Mouse (Mus musculus) T-helper 1 cell (primary cell): ENCODE results near the gene Gcm2.

ENCODE experiments used
- in situ Hi-C: fragments of 300-600 bp; cut with MboI, MseI; formaldehyde crosslinking; loops from one replicate; pipeline ENCODE4 v1.15.1; 2025; ENCODE audit warnings: high pct_unique_total_duplicates

Gcm2 gene

GRCm38 (mm10) chr13:41110935-41111334 lies at the start of gene Gcm2:
Gene Gcm2 (minus strand): TSS chr13:41111035.
- in situ Hi-C loops: no loop called here

- in situ Hi-C loops: no loop called here
Measured at GRCm38 (mm10) chr13:41158426-41158825, 47.6 kb upstream of the Gcm2 start.

GRCm38 (mm10) chr13:41153146-41153545 lies 42.3 kb upstream of the Gcm2 start:
- in situ Hi-C loops: no loop called here

- in situ Hi-C loops: no loop called here
Measured at GRCm38 (mm10) chr13:41146271-41146670, 35.4 kb upstream of the Gcm2 start.

- in situ Hi-C loops: no loop called here
Measured at GRCm38 (mm10) chr13:41145433-41145970, 34.7 kb upstream of the Gcm2 start.

GRCm38 (mm10) chr13:41134901-41135300 lies 24.1 kb upstream of the Gcm2 start:
- in situ Hi-C loops: loop anchor here (5.0 to 10.0 kb wide), 2 partner anchors 102 to 430 kb away; no protein-coding TSS in a partner anchor

- in situ Hi-C loops: no loop called here
Measured at GRCm38 (mm10) chr13:41129061-41129460, 18.2 kb upstream of the Gcm2 start.

GRCm38 (mm10) chr13:41128326-41128725 lies 17.5 kb upstream of the Gcm2 start:
- in situ Hi-C loops: no loop called here

GRCm38 (mm10) chr13:41123666-41124225 lies 12.9 kb upstream of the Gcm2 start:
- in situ Hi-C loops: no loop called here

- in situ Hi-C loops: no loop called here
Measured at GRCm38 (mm10) chr13:41119152-41119945, 8.5 kb upstream of the Gcm2 start.

- in situ Hi-C loops: no loop called here
Measured at GRCm38 (mm10) chr13:41113940-41114339, 3.1 kb upstream of the Gcm2 start, which contains the start of gene Sycp2l. Gene Sycp2l (plus strand): TSS chr13:41114307.

GRCm38 (mm10) chr13:41105541-41105940 lies 5.3 kb downstream of the Gcm2 start:
- in situ Hi-C loops: no loop called here

- in situ Hi-C loops: no loop called here
Measured at GRCm38 (mm10) chr13:41103841-41104525, 6.9 kb downstream of the Gcm2 start.

GRCm38 (mm10) chr13:41100031-41100430 lies 10.8 kb downstream of the Gcm2 start:
- in situ Hi-C loops: no loop called here

- in situ Hi-C loops: no loop called here
Measured at GRCm38 (mm10) chr13:41098325-41098724, 12.5 kb downstream of the Gcm2 start.

GRCm38 (mm10) chr13:41097324-41098058 lies 13.3 kb downstream of the Gcm2 start:
- in situ Hi-C loops: no loop called here

- in situ Hi-C loops: no loop called here
Measured at GRCm38 (mm10) chr13:41094160-41094559, 16.7 kb downstream of the Gcm2 start.

- in situ Hi-C loops: no loop called here
Measured at GRCm38 (mm10) chr13:41091271-41091670, 19.6 kb downstream of the Gcm2 start.

- in situ Hi-C loops: no loop called here
Measured at GRCm38 (mm10) chr13:41088746-41089145, 22.1 kb downstream of the Gcm2 start.

GRCm38 (mm10) chr13:41085140-41085539 lies 25.7 kb downstream of the Gcm2 start:
- in situ Hi-C loops: no loop called here

- in situ Hi-C loops: loop anchor here (5.0 kb wide), 1 partner anchor 163 kb away; the partner anchor contains the start of gene Smim13
Measured at GRCm38 (mm10) chr13:41084521-41084920, 26.3 kb downstream of the Gcm2 start.
